Mouse (Mus musculus): Measurements from ENCODE around the gene Cmtm3.

- TF ChIP-seq CTCF (IDR thresholded peaks at IDR 0.05; ENCODE audit: insufficient read depth, low read depth, low read length) (no peak), POLR2A (IDR thresholded peaks at IDR 0.05; ENCODE audit: insufficient read depth, low read depth, low read length) (no peak)
These were observed 56.6 kb downstream of the Cmtm3 start, which contains the start of gene Cmtm4 for GRCm38 (mm10) chr8:104395703-104396357.
